Mouse (Mus musculus) cerebellum, adult 9-10 months (tissue): ENCODE data around the gene Tbc1d22a.

Source experiments
- DNase-seq: peaks from one replicate; pipeline ENCODE4 v3.0.0; 2022

The Tbc1d22a gene

GRCm38 (mm10) chr15:86471136-86471535, 256.9 kb downstream of the Tbc1d22a start:
- DNase-seq: no peak

- no peak for DNase-seq
These were observed 259.2 kb downstream of the Tbc1d22a start for GRCm38 (mm10) chr15:86473473-86473872.

- DNase-seq: no peak
These were observed 260.7 kb downstream of the Tbc1d22a start for GRCm38 (mm10) chr15:86474951-86475350.

GRCm38 (mm10) chr15:86476483-86476882, 262.2 kb downstream of the Tbc1d22a start:
- DNase-seq: no peak

- DNase-seq: no peak
These were observed 262.8 kb downstream of the Tbc1d22a start for GRCm38 (mm10) chr15:86477032-86477431.

- no peak for DNase-seq
These were observed 263.3 kb downstream of the Tbc1d22a start for GRCm38 (mm10) chr15:86477471-86477992.

GRCm38 (mm10) chr15:86478685-86479502, 264.6 kb downstream of the Tbc1d22a start:
- no peak for DNase-seq

GRCm38 (mm10) chr15:86482362-86482761, 268.1 kb downstream of the Tbc1d22a start:
- DNase-seq: no peak

GRCm38 (mm10) chr15:86485815-86486214, 271.6 kb downstream of the Tbc1d22a start:
- no peak for DNase-seq

- DNase-seq: no peak
These were observed 273.1 kb downstream of the Tbc1d22a start for GRCm38 (mm10) chr15:86487359-86487758.

- DNase-seq: no peak
These were observed 277.3 kb downstream of the Tbc1d22a start for GRCm38 (mm10) chr15:86491434-86492099.

GRCm38 (mm10) chr15:86492636-86493035, 278.4 kb downstream of the Tbc1d22a start:
- DNase-seq: no peak

GRCm38 (mm10) chr15:86496209-86496608, 281.9 kb downstream of the Tbc1d22a start:
- DNase-seq: peak; percentile 29

- peak; percentile 64 for DNase-seq
These were observed 282.4 kb downstream of the Tbc1d22a start for GRCm38 (mm10) chr15:86496646-86497045.

- no peak for DNase-seq
These were observed 286.3 kb downstream of the Tbc1d22a start for GRCm38 (mm10) chr15:86500536-86500935.

GRCm38 (mm10) chr15:86503413-86503812, 289.2 kb downstream of the Tbc1d22a start:
- no peak for DNase-seq

- DNase-seq: no peak
These were observed 292.4 kb downstream of the Tbc1d22a start for GRCm38 (mm10) chr15:86506666-86507065.

GRCm38 (mm10) chr15:86507546-86507945, 293.3 kb downstream of the Tbc1d22a start:
- no peak for DNase-seq

GRCm38 (mm10) chr15:86508406-86509176, 294.3 kb downstream of the Tbc1d22a start:
- DNase-seq: no peak

GRCm38 (mm10) chr15:86509601-86510000, 295.3 kb downstream of the Tbc1d22a start:
- no peak for DNase-seq

GRCm38 (mm10) chr15:86511181-86511580, 296.9 kb downstream of the Tbc1d22a start:
- DNase-seq: no peak

GRCm38 (mm10) chr15:86513336-86513735, 299.1 kb downstream of the Tbc1d22a start:
- no peak for DNase-seq

- DNase-seq: no peak
These were observed 305.9 kb downstream of the Tbc1d22a start for GRCm38 (mm10) chr15:86520201-86520600.
